8 mouse cellular contexts compared by ENCODE assay signal in the genomic region with DNA sequence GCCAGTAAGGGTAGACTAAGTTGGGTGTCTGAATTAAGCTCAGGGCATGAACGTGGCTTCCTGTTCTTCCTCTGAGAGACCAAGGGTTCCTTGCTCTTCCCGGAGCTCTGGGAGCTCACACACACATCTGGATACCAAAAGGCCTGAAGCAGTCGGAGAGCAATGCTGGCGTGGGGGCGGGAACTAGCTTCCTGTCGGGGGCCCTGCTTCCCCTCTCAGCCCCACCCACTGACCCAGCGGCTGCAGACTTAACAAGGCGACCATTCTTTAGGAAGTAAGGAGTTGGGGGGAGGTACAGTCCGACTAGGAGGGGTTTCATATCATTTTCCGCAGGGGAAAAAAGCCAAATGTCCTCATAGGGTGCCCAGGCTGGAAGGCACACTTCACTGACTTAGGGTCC.
A peak's percentile ranks its signal among the peaks of the same experiment; 100 is the strongest.
DNase-seq lines count a peak whose midpoint lies in the region; ATAC-seq and TF ChIP-seq lines count a peak whose summit lies in the region.

No protein-coding gene starts in this region.

- peak; percentile 31 to 47 for DNase-seq in lung, adult 18-20 months
- DNase-seq in lung, adult 2 months = no peak
- DNase-seq in embryo, embryonic 11.5 days (ENCODE audit: low read depth, low spot score) = peak; percentile 70
- peak; percentile 43 to 48 for DNase-seq in heart, postnatal 36 days
- peak; percentile 92 for DNase-seq in limb, embryonic 11.5 days (ENCODE audit: low spot score)
- DNase-seq in natural killer cell, adult 2 months (ENCODE audit: low spot score in 2 of 2) = peak; percentile 13 to 14
- DNase-seq in urinary bladder, adult 2 months (ENCODE audit: low spot score) = no peak
- DNase-seq in right cerebral cortex, postnatal 36 days (ENCODE audit: low spot score in 2 of 2) = no peak

- 0 out of 2 replicates have a peak overlapping the region, but pooled peaks have one; percentile 12 for H3K9ac ChIP-seq in limb, embryonic 11.5 days (ENCODE audit: low read length)

- H3K4me2 ChIP-seq in limb, embryonic 11.5 days (ENCODE audit: low read depth, severe bottlenecking) = no peak overlapping the region; the same call in 1 of the 2 replicates

- peak overlapping the region; percentile 86 for H3K27ac ChIP-seq in limb, embryonic 11.5 days (replicated peaks; ENCODE audit: low read depth, low read length)

- ATAC-seq in limb, embryonic 11.5 days (ENCODE audit: insufficient number of reproducible peaks, low FRiP score, low TSS enrichment, low read depth) = peak; percentile 79

- peaks cover 32% of the 10 kb centered on the region; the same call in 1 of the 2 replicates for H3K36me3 ChIP-seq in limb, embryonic 11.5 days (ENCODE audit: control insufficient read depth, insufficient read depth, low read length)

- 0 out of 2 replicates have a peak, but pooled peaks cover 3% of the 10 kb centered on the region for H3K9me3 ChIP-seq in limb, embryonic 11.5 days (ENCODE audit: control insufficient read depth, low read length)

- no peaks in the 10 kb centered on the region for H3K27me3 ChIP-seq in limb, embryonic 11.5 days (ENCODE audit: control insufficient read depth, insufficient read depth, low read length)

- WGBS in lung, adult 2 months = 18% methylated on average over 10 of the region's 10 CpGs
- 8% methylated on average over 10 of the region's 10 CpGs for WGBS in limb, embryonic 11.5 days

- H3K4me1 ChIP-seq in lung, adult 2 months (ENCODE audit: control insufficient read depth, insufficient read depth, low read length) = peaks cover 3% of the 10 kb centered on the region
- H3K4me1 ChIP-seq in limb, embryonic 11.5 days (ENCODE audit: control insufficient read depth, insufficient read depth, low read length) = no peaks in the 10 kb centered on the region; the same call in 1 of the 2 replicates

- no peak overlapping the region for H3K4me3 ChIP-seq in lung, adult 2 months (replicated peaks; ENCODE audit: extremely low read depth, low read depth, low read length)
- H3K4me3 ChIP-seq in limb, embryonic 11.5 days (ENCODE audit: low read depth, low read length) = no peak overlapping the region

- TF ChIP-seq POLR2A in lung, adult 2 months (IDR thresholded peaks at IDR 0.05; ENCODE audit: borderline replicate concordance, extremely low read depth, low read depth, low read length) = no peak

- TF ChIP-seq CTCF in lung, adult 2 months (IDR thresholded peaks at IDR 0.05; ENCODE audit: insufficient read depth, low read length) = no peak

- intact Hi-C loops in heart, postnatal 36 days (cut with DNase I) = no loop called here

Comparison
In these comparisons a context has a peak if more than half of its experiments do, and no peak if none do; other contexts are left out.
1. DNase-seq: peak in lung, adult 18-20 months (2 of 2), embryo, embryonic 11.5 days (single experiment), heart, postnatal 36 days (2 of 2), limb, embryonic 11.5 days (single experiment) and natural killer cell, adult 2 months (2 of 2); none in lung, adult 2 months (single experiment), urinary bladder, adult 2 months (single experiment) and right cerebral cortex, postnatal 36 days (0 of 2).